Mouse (Mus musculus) CD4-positive, CD25-positive, alpha-beta regulatory T cell, adult 4 months (primary cell): ENCODE results near the gene Epb41l4b. TPM values are rescaled to one million over a fixed set of nuclear protein-coding genes. Genes with fewer than 3 reads are reported as not detected.

Experiments
- polyA plus RNA-seq, 2 experiments: library from polyadenylated mRNA; unstranded; fragments of 100-300 nt; shearing (Covaris generic); gene quantifications; one replicate each; pipeline ENCODE4 v1.2.1; 2017

Gene Epb41l4b
- polyA plus RNA-seq, 2 experiments from 2014 or later, result not detected

Other genes starting within 250 kb of the Epb41l4b start
- gene Tmem245, start 196.0 kb downstream of the Epb41l4b start, polyA plus RNA-seq, result 1 to 10 TPM; 5.7 to 6.7 TPM
- not detected for gene Frrs1l, start 153.0 kb downstream of the Epb41l4b start, polyA plus RNA-seq
- 1 to 10 TPM; 2.4 to 3.3 TPM for gene Ptpn3, start 158.4 kb upstream of the Epb41l4b start, polyA plus RNA-seq